Mouse (Mus musculus) fibroblast of lung, adult 2 months (primary cell): Measurements from ENCODE around the gene Tent2.
A peak's percentile ranks its signal among the peaks of the same experiment; 100 is the strongest.
"Not testable (repeated sequence)": the region's sequence is repeated elsewhere in the genome, so short reads cannot be mapped to it uniquely, and the experiment has no call there.

Experiments
- DNase-seq: peaks from one replicate; pipeline ENCODE4 v3.0.0-alpha.2; 2011; ENCODE audit warnings: low read depth

Gene Tent2

GRCm38 (mm10) chr13:93191831-93192645 is at the start of gene Tent2:
TSS of gene Tent2 (minus strand) at chr13:93192385.
- DNase-seq, result peak; percentile 89

- DNase-seq, result no peak
Measured at GRCm38 (mm10) chr13:93241180-93241579, 49.0 kb upstream of the Tent2 start.

- DNase-seq, result no peak
Measured at GRCm38 (mm10) chr13:93239561-93239960, 47.4 kb upstream of the Tent2 start.

- DNase-seq, result no peak
Measured at GRCm38 (mm10) chr13:93239134-93239533, 46.9 kb upstream of the Tent2 start.

- peak; percentile 44 for DNase-seq
Measured at GRCm38 (mm10) chr13:93237677-93238398, 45.7 kb upstream of the Tent2 start.

- DNase-seq, result no peak
Measured at GRCm38 (mm10) chr13:93234267-93235039, 42.3 kb upstream of the Tent2 start.

- no peak for DNase-seq
Measured at GRCm38 (mm10) chr13:93232335-93232734, 40.1 kb upstream of the Tent2 start.

- no peak for DNase-seq
Measured at GRCm38 (mm10) chr13:93231016-93231415, 38.8 kb upstream of the Tent2 start.

GRCm38 (mm10) chr13:93211741-93212140 is 19.6 kb upstream of the Tent2 start:
- no peak for DNase-seq

GRCm38 (mm10) chr13:93192646-93193026 is 451 bp upstream of the Tent2 start:
- no peak for DNase-seq

GRCm38 (mm10) chr13:93189416-93189815 is 2.8 kb downstream of the Tent2 start:
- DNase-seq, result no peak

- no peak for DNase-seq
Measured at GRCm38 (mm10) chr13:93188738-93189137, 3.4 kb downstream of the Tent2 start.

- not testable (repeated sequence) for DNase-seq
Measured at GRCm38 (mm10) chr13:93187792-93188191, 4.4 kb downstream of the Tent2 start.

GRCm38 (mm10) chr13:93180351-93180750 is 11.8 kb downstream of the Tent2 start:
- DNase-seq, result no peak

GRCm38 (mm10) chr13:93179522-93179921 is 12.7 kb downstream of the Tent2 start:
- DNase-seq, result no peak

GRCm38 (mm10) chr13:93177571-93177970 is 14.6 kb downstream of the Tent2 start:
- no peak for DNase-seq

GRCm38 (mm10) chr13:93163303-93163702 is 28.9 kb downstream of the Tent2 start:
- no peak for DNase-seq

GRCm38 (mm10) chr13:93162456-93162855 is 29.7 kb downstream of the Tent2 start:
- peak; percentile 26 for DNase-seq

- DNase-seq, result no peak
Measured at GRCm38 (mm10) chr13:93158261-93158660, 33.9 kb downstream of the Tent2 start.

- no peak for DNase-seq
Measured at GRCm38 (mm10) chr13:93153280-93153679, 38.9 kb downstream of the Tent2 start.

GRCm38 (mm10) chr13:93144336-93145167 is 47.6 kb downstream of the Tent2 start, which contains the start of gene Cmya5:
TSS of gene Cmya5 (minus strand) at chr13:93144724.
- peak; percentile 88 for DNase-seq
